Mouse (Mus musculus): ENCODE data around the gene Ddx21. TPM values are rescaled to one million over a fixed set of nuclear protein-coding genes. Genes with fewer than 3 reads are reported as not detected.
"Not testable (repeated sequence)": the region's sequence is repeated elsewhere in the genome, so short reads cannot be mapped to it uniquely, and the experiment has no call there.

The Ddx21 gene
- total RNA-seq (2021) = 10 to 100 TPM; 18.3 to 22.7 TPM
- long read RNA-seq, full-length matches to known transcripts = 9 of 12 reads
- long read RNA-seq, partial matches to known transcripts = 3 of 12 reads
- long read RNA-seq, other reads (novel, unspliced or antisense) = 0 of 12 reads

DNA sequence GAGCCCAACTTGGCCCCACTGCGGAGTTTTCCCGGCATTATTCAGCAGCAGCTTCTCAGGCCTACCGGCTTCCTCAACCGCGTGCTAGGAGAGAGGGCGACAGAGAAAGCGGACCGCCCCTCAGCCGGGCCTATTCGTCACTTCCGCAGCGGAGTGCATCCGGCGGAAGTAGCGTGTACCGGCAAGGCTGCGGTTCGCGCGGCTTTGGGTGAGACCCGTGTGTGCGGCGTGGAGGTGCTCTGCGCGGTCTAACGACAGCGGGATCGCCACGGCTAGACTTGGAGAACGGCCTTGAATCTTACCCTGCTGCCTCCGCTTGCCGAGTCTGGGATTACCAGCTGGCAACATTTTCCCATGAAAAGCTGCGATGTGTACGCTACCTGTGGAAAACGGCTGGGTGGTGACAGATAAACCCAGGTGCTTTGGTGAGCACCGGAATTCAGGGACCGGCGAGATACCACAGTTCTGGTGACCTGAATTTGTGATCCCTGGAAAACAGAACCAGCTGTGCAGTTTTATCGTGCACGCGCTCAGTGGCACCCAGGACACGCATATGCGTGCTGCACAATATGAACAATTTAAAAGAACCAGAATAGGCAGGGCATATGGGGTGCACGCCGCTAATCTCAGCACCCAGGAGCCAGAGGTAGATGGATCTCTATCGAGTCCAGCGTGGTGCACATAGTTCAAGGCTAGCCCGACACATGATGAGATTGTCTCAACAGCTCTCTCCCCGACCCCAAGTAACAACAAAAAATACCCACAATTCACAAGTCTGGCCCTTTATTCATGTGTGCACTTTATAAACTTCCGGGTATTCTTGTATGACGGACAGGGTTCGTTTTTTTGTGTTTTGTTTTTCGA is at the start of gene Ddx21:
Gene Ddx21 (minus strand): TSS at position 105 of the 864 bp plus-strand sequence.
- DNase-seq (ENCODE audit: low spot score in 2 of 2) = peak; percentile 86 to 91

DNA sequence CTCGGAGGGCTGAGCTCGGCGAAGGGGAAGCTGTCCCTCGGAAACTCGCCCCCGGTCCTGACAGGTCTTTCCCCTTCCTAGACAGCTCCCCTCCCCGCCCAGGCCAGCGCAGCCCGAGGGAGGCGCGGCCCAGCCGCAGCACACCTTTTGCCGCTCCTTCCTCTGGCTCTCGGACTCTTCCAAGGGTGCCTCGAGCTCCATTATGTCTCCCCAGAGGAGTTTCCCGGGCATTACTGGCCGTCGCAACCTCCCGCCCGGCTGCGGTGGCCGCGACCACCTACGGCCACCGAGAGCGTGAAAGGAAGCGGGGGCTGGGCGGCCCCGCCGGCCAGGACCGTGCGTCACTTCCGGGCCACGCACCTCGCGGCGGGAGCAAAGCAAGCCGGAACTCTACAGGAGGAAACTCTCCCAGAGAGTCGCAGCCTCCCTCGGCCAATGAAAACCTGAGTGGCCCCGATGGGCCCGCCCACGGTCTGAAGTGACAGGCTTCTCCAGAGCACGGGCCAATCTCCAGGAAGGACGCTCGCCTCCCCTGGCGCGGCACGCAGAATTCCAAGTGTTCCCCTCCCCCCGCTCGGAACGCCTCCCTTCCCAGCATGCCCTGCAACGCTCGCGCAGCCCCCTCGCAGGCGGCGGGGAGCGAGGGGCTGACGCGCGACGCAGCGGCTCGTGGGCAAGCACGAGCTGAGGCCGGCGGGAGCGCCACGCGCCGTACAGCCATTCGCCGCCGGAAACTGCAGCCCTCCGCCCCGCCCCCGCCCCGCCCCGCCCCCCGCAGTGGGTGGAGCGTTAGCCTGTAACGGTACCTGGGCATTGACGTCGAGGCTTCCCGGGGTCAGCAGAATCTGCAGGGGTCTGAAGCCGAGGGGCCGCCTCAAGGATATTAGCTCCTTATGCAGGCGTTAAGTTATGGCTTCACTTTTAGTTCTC is 49.1 kb upstream of the Ddx21 start, which contains the start of gene Ddx50:
Gene Ddx50 (minus strand): TSS at position 338 of the 930 bp plus-strand sequence.
- peak; percentile 100 for DNase-seq (ENCODE audit: low spot score in 2 of 2)

DNA sequence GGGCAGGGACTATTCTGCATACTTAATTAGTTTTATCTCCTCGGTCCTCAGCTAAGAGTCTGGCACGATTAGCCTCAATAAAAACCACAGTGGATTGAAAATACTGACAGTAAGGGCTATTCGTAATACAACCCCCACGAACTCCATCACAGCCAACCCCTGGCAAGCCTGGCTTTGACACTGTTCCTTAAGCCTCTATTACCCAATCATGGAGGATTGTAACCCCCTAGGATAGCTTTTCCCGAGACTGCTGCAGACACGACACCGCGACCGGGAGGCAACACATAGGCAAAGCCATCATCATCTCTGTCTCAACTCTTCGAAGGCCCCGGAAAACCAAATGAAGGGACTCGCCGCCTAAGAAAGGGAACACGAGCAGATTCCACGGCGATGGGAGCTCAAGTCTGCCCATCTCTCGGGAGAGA is 48.3 kb upstream of the Ddx21 start:
- peak; percentile 5 to 34 for DNase-seq (ENCODE audit: low spot score in 2 of 2)

DNA sequence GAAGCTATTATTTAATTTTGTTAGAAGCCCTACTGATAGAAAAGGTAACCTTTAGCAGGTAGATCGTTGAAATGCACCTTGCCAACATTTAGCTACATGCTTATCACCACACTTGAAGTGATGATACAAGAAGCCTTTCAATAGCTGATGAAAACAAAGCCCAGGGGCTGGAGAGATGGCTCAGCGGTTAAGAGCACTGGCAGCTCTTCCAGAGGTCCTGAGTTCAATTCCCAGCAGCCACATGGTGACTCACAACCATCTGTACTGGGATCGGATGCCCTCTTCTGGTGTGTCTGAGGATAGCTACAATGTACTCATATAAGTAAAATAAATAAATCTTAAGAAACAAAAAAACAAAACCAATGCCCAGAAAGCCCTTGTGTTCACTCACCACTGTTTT is 2.1 kb upstream of the Ddx21 start:
- no peak for DNase-seq (ENCODE audit: low spot score in 2 of 2)

DNA sequence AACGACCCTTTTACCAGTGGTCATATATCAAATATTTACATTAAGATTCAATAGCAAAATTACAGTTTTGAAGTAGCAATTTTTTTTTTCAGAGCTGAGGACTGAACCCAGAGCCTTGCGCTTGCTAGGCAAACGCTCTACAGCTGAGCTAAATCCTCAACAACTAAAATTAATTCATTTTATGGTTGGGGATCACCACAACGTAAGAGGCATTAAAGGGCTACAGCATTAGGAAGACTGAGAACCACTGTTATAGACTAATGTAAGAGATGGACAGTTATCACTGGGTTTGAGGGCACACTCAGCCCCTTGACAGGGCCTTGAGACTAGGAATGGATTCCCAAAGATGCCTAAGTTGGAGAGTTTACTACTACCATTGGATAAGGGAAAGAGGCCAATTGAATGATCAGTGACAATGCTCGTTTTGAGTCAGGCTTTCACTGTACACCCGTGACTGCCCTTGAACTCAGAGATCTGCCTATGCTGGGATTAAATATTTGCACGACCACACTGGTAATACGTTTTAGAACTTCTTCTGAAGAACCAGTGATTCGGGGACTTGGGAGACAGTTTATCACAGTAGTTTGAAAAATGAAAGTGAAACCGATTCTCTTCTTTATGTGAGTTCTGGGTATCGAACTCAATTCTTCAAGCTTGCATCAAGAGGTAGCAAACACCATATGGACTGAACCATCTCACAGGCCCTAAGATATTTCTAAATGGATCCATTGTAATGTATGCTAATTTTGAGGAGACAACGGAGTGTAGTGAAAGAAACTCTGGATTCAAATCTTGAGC is 1.4 kb upstream of the Ddx21 start:
- DNase-seq (ENCODE audit: low spot score in 2 of 2) = no peak

DNA sequence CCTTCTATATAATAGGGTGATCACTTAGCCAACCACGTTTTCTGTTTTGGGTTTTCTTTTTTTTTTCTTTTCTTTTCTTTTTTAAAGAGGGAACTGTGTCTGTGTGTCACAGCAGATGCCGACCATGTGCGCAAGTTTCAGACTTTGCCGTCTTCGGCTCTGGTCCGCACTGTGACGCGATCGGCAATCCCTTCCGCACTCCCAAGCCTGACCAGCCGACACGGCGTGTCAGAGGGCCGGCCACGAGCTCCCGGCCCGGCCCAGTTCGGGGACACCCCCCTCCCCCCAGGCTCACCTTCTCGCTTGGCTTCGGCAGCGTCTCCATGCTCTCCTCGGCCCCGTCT is 276 bp downstream of the Ddx21 start:
- no peak for DNase-seq (ENCODE audit: low spot score in 2 of 2)

DNA sequence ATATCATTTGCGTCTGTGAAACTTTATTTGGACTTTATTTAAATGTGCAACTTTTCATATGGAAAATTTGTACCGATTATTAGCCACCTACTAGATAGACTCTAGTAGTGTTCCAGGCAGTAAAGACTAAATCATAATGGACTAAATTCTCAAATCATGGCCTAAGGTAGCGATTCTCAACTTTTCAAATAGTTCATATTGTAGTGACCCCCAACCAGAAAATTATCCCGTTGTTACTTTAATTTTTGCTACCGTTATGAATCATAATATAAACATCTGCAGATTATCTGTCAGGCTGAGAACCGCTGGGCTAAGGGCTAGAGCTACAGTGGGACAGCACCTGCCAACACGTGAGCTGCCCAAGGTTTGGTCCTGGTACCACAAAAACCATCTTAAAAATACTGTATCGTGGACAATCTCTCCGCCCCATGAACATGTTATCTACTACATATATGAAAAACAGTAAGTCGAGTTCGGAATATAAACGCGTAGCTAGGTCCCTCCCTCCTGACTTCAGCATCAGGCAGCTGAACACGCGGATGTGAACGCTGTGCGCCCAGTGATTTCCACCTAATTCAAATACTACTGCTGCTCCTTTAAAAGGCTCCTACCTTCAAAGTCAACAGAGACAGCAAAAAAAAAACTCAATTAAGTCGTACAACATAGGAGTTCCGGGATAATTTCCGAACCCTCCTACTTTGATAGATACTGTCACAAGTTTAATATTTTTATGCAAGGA is 859 bp downstream of the Ddx21 start:
- DNase-seq (ENCODE audit: low spot score in 2 of 2) = no peak

DNA sequence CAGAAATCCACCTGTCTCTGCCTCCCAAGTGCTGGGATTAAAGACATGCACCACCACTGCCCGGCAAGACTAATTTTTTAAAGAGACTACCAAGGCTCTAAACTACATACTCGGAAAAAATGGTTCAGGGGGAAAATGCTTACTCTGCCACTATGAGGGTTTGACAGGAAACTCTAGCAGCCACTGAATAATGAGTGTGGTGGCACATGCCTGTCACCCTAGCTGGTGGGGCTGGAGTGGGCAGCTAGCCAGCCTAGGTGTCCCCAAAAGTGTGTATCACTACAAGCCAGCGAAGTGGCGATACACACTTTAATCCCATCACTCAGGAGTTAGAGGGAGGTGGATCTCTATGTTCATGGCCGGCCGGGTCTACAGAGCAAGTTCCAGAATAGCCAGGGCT is 2.0 kb downstream of the Ddx21 start:
- DNase-seq (ENCODE audit: low spot score in 2 of 2) = no peak

DNA sequence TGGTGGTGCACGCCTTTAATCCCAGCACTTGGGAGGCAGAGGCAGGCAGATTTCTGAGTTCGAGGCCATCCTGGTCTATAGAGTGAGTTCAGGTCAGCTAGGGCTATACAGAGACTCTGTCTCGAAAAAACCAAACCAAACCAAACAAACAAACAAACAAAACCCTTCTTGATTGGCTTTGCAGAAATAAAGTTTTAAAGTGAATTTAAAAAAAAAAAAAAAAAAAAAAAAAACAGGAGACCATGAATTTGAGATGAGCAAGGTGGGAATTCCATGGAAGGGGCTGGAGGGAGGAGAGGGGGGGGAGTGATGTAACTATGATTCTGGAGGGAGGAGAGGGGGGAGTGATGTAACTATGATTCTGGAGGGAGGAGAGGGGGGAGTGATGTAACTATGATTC is 2.8 kb downstream of the Ddx21 start:
- not testable (repeated sequence) for DNase-seq (ENCODE audit: low spot score in 2 of 2)

DNA sequence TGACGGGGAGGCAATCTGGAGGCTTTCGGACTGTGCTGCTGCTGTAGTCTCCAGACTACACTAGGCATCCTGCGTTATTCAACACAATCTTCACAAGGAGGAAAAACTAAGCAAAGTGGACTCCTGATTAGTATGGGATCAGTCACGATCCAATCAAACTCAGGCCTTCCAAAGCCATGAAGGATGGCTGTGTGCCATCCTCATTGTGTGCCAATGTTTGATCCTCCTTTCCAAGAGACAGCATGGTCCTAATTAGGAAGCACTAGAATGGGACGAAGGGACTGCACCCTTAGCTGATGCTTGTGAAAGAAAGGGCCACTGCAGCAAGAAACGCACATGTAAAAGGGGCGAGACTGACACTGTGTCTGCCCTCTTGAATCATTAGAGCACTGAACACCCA is 9.6 kb downstream of the Ddx21 start:
- DNase-seq (ENCODE audit: low spot score in 2 of 2) = no peak

DNA sequence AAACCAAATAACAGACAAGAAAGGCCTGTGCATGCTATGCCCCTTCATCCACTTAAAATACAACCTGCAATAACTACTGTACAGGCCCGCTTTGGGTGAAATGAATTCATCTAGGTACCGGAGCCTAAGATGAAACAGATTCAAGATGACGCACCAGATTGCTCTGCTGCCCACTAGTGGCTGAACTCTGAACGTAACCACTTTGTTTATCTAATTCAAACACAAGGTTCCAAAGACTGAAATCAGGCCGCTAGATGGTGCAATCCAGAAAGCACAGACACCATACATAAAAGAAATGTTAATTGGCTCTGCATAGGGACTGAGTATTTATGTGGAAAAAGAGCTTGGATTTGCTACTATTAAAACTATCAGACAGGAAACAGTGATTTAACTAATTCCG is 11.9 kb downstream of the Ddx21 start:
- peak; percentile 87 to 98 for DNase-seq (ENCODE audit: low spot score in 2 of 2)

DNA sequence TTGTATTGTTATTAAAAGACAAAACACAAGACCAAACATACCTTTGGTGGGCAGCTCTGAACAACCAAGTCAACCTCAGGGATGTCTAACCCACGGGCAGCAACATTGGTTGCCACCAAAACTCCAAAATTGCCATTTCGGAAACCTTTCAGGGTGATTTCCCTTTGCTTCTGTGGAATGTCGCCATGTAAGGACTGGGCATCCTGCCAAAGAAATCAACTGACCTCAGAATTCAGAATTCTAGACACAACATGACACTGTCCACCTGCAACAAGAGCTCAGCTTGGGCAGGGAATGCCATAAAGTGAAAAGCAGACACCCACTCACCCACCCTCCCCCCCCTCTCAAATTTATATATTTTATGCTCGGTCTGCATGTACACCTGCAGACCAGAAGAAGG is 13.5 kb downstream of the Ddx21 start:
- no peak for DNase-seq (ENCODE audit: low spot score in 2 of 2)

DNA sequence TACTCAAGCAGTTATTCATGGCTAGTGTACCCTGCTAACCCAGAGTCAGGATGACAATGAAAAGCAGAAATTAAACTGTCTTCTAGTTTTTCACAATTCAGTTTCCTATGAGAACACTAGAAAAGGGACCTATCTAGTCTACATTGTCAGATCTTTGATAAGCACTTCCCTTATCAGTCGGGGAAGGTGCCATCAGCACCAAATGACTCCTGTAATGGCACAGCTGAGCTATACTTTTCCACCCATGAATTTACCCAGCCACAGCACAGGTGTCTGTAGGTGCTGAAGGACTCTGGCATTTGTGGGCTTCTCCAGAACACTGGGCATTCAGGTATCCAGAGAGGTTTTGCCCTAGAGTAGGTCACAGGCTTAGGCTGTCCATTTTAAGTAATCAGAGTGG is 18.8 kb downstream of the Ddx21 start:
- DNase-seq (ENCODE audit: low spot score in 2 of 2) = no peak

DNA sequence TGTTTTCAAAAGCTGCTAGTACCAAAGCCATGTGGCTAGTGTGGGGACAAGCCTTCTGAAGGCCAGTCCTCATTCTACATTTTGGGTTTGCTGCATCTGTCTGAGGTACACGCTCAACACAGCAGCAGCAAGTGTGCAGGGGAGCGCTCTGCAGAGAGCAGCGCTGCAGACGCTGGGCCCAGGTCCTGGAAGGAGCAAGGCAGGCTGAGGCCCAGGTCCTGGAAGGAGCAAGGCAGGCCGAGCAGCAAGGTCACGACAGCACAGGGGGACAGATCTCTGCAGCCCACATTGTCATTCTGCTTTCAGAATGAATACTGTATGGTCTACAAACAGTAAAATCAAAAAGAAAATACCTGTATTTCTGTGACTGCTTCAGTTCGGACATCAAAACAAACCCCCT is 19.4 kb downstream of the Ddx21 start:
- DNase-seq (ENCODE audit: low spot score in 2 of 2) = no peak

DNA sequence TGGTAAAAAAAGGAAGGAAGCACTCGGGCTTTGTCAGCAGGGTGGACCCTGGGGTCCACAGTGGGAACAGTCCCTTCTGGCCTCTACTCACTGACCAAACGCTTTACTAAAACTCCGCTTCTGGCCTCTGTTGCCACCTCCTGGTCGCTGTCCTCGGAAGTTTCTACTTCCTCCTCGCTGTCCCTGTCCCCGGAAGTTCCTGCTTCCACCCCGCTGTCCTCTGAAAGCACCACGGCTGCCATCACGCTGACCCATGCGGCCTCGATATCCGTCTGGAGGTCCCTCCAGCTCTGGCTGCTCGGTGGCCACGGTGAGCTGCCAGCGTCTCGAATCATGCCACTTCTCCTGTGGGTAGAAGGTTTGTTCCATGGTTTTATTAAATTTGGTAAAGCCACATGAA is 19.8 kb downstream of the Ddx21 start:
- DNase-seq (ENCODE audit: low spot score in 2 of 2) = no peak

DNA sequence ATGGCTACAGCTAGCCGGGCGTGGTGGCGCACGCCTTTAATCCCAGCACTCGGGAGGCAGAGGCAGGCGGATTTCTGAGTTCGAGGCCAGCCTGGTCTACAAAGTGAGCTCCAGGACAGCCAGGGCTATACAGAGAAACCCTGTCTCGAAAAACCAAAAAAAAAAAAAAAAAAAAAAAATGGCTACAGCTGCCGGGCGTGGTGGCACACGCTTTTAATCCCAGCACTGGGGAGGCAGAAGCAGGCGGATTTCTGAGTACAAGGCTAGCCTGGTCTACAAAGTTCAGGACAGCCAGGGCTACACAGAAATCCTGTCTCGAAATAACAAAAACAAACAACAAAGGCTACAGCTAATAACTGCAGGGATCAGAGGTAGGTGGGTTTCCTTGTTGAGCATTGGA is 23.0 kb downstream of the Ddx21 start:
- not testable (repeated sequence) for DNase-seq (ENCODE audit: low spot score in 2 of 2)

DNA sequence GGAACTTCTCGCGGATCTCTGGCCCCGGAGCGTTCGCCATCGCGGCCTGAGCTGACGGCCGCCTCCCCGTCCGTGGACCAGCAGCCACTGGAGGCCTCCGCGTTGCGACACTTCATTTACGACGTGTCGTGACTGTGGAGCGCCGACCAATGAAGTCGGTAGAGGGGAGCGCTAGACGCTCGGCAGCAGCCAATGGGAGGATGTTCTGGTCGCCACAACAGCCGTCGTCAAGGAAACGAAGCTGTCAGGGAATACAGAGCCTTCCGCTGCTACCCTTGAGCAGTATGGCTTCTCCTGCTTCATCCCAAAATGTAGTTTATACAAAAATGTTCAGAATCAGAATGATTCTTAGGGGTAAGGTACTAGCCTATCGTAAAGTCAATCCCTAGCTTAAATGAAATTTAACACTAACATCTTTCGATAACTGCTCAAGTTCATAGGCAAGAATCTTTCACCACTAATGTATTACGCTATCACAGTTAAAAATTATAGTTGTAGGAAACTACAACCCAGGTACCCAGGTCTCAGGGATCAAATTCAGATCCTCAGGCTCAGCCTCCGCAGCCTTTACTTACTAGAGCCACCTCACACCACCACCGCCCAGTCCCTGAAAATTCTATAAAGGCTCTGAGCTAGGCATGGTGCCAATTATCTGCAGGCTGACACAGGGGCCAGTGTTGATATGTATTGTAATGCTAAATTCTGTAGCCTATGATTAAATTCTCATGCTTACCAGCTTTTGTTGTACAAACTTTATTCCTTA is 23.6 kb downstream of the Ddx21 start, which contains the start of gene Kif1bp:
Gene Kif1bp (minus strand): TSS at position 120 of the 763 bp plus-strand sequence.
- DNase-seq (ENCODE audit: low spot score in 2 of 2) = peak; percentile 97 to 99

DNA sequence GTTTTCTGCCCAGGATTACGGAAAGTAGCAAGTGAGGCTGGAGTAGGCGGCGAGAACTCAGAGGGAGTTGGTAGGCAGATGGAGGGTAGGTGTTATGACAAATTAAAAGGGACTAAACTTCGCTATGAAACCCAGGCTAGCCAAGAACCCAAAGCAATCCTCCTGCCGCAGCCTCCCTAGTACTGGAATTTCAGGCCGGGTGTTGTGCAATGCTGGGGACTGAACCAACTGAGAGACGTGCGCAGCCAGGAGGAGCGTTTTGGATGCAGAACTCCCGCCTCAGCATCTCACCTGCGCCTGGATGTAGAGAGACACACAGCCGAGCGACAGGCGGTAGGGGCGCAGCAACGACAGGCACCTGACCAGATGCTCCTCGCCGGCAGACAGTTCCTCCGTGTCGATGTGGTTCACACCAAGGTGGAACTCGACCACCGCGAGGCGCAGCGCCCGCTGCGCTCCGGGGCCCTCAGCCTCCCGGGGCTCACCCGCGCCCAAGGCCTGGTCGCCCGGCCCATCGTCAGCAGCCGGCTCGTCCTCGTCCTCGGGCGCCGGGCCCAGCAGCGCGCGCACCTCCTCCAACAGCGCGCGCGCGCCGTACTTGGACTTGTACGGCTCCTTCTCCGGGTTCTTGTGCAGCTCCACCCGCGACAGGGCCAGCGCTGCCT is 24.3 kb downstream of the Ddx21 start:
- DNase-seq (ENCODE audit: low spot score in 2 of 2) = peak; percentile 57 to 76

DNA sequence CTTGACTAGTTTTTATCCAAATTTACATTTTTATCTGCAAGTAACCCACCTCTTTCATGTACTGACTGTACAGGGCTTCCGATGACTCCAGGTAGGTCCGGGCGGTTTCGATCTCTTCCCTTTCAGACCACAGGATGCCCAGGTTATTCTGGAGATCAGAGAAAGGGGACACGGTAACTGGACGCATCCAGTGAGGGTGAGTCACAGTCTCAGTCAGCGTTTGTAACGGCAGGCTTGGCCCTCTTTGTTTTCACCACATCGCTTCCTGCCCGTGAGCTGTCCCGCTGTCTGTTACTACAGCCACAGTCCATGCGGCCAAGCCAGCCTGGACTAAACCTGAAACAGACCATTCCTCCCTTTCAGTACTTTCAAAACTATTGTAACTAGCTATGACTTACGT is 27.1 kb downstream of the Ddx21 start:
- no peak for DNase-seq (ENCODE audit: low spot score in 2 of 2)
